Mouse (Mus musculus) midbrain, embryonic 11.5 days (tissue): ENCODE measurements around the gene Gm5849. TPM values are rescaled to one million over a fixed set of nuclear protein-coding genes. Genes with fewer than 3 reads are reported as not detected.
"Not testable (repeated sequence)": the region's sequence is repeated elsewhere in the genome, so short reads cannot be mapped to it uniquely, and the experiment has no call there.

Source experiments
- ATAC-seq: fragments of 200-750 bp; cut with Nextera tagmentation; 2 replicates; pipeline ENCODE4 v1.8.0; 2017; ENCODE audit warnings: moderate TSS enrichment, moderate library complexity; ENCODE audit not compliant: low FRiP score
- DNase-seq: peaks from one replicate; pipeline ENCODE4 v3.0.0; 2015; ENCODE audit warnings: low spot score; ENCODE audit errors: missing footprints
- H3K27ac ChIP-seq: fragments of 300-500 bp; sonication (generic); 2 replicates; pipeline ENCODE4 v1.5.1; 2014; ENCODE audit warnings: low read depth, low read length
- H3K27me3 ChIP-seq: fragments of 300-500 bp; sonication (generic); 2 replicates; pipeline ENCODE4 v1.6.1; 2014; ENCODE audit warnings: mild to moderate bottlenecking, low read length, moderate library complexity, mixed read lengths; ENCODE audit not compliant: control insufficient read depth, insufficient read depth
- H3K36me3 ChIP-seq: fragments of 300-500 bp; sonication (generic); 2 replicates; pipeline ENCODE4 v1.6.1; 2014; ENCODE audit warnings: mild to moderate bottlenecking, low read length, moderate library complexity, mixed read lengths; ENCODE audit not compliant: control insufficient read depth, insufficient read depth
- H3K4me1 ChIP-seq: fragments of 300-500 bp; sonication (generic); 2 replicates; pipeline ENCODE4 v1.6.1; 2014; ENCODE audit warnings: low read length; ENCODE audit not compliant: control insufficient read depth, insufficient read depth
- H3K4me2 ChIP-seq: fragments of 300-500 bp; sonication (generic); 2 replicates; pipeline ENCODE4 v1.6.1; 2014; ENCODE audit warnings: mild to moderate bottlenecking, moderate library complexity
- H3K4me3 ChIP-seq: fragments of 300-500 bp; sonication (generic); 2 replicates; pipeline ENCODE4 v1.5.1; 2014; ENCODE audit warnings: low read depth, low read length
- H3K9ac ChIP-seq: fragments of 300-500 bp; sonication (generic); 2 replicates; pipeline ENCODE4 v1.6.1; 2014; ENCODE audit warnings: low read length
- H3K9me3 ChIP-seq: fragments of 300-500 bp; sonication (generic); 2 replicates; pipeline ENCODE4 v1.6.1; 2016; ENCODE audit warnings: low read length; ENCODE audit not compliant: control insufficient read depth
- WGBS: fragments of 180-500 bp; shearing (Covaris S2); extraction: QIAGEN DNeasy Blood & Tissue Kit; methylation state at CpG from one replicate; pipeline ENCODE4 v1.1.7; 2014; 5-methylcytosine and 5-hydroxymethylcytosine counted together
- polyA plus RNA-seq: library from polyadenylated mRNA; unstranded; fragments of >200 nt; fragmentation: Nextera tagmentation; extraction: Ambion mirVana; gene quantifications from 2 replicates; pipeline ENCODE4 v1.2.1, GENCODE M21; 2014

The Gm5849 gene
- polyA plus RNA-seq = not detected in 2 replicates

DNA sequence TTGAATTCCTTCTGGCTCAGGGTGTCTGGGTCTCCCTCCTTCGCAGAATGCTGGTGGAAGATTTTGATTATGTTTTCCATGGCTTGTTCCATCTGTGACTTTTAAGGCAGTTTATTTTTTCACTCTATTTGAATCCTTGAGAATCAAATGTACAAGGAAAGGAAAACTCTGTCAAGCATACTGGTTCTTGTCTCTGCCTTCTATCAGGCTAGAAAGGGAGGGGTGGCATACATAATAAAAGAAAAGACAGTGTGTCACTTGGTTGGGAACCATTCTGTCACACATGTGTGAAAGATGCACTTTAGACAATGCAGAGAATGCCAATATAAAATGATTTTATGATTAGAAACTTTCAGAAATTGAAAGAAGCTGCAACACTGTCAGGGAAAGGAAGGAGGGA lies at the start of gene Gm5849:
Gm5849 (minus strand) TSS at position 101 of the 400 bp plus-strand sequence.
- H3K27me3 ChIP-seq, H3K4me1 ChIP-seq, H3K4me3 ChIP-seq, H3K4me2 ChIP-seq, DNase-seq, H3K9me3 ChIP-seq, H3K9ac ChIP-seq, H3K27ac ChIP-seq, H3K36me3 ChIP-seq, ATAC-seq: not testable (repeated sequence)
- 88% methylated on average over 1 of the region's 1 CpGs for WGBS

DNA sequence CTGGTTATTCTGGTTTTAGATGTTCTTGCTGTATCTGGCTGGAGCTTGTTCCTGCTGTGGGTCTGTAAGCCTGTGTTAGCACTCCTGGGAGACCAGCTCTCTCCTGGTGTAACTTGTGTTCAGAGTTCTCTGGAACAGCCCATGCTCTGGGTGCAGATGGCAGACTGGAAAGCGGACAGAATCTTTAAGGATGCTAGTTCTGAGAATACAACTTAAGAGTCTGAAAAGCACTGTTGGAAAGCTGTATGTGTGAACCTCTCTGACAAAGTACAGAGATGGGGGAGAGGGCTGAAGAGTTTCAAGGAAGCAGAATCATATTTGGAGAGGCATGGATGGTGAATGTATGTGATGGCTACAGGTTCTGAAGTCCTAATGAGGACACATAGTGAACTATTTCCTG lies 28.0 kb downstream of the Gm5849 start:
- whole genome bisulfite sequencing = 97% methylated on average over 1 of the region's 1 CpGs
- Histone ChIP-seq H3K4me2 (no peak overlapping the region), H3K4me1 (no peaks in the 10 kb centered on the region), H3K27me3 (no peaks in the 10 kb centered on the region), H3K4me3 (no peak overlapping the region), H3K27ac (no peak overlapping the region), H3K36me3 (no peaks in the 10 kb centered on the region), H3K9ac (no peak overlapping the region), H3K9me3 (no peaks in the 10 kb centered on the region)
- DNase-seq = no peak
- no peak for ATAC-seq

DNA sequence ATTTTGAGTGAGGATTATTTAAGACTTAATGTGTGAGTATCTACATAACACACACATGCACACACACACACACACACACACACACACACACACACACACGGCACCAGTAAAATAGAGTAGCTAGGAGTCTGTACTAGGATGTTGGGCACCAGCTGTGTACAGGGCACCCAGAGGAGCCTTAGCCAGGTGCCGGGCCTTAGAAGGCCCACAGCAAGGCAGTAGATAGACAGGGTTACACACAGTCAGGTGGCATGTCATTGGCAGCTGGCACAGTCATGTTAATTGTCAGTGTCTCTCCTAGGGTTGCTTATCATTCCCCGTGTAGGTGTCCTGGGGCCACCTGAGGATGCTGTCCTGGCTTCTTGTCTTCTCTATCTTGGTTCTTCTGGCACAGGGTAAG lies 51.1 kb downstream of the Gm5849 start, which contains the start of gene Pglyrp4:
Pglyrp4 (plus strand) TSS at position 301 of the 400 bp plus-strand sequence.
- H3K9me3 ChIP-seq = no peaks in the 10 kb centered on the region
- no peaks in the 10 kb centered on the region for H3K27me3 ChIP-seq
- no peak within 1 kb of the TSS for H3K4me3 ChIP-seq
- DNase-seq = no peak
- 87% methylated on average over 3 of the region's 3 CpGs for WGBS
- H3K4me2 ChIP-seq = no peak within 1 kb of the TSS
- H3K27ac ChIP-seq = no peak within 1 kb of the TSS
- no peak within 1 kb of the TSS for H3K9ac ChIP-seq
- ATAC-seq = no peak
- no peaks in the 10 kb centered on the region for H3K36me3 ChIP-seq
- H3K4me1 ChIP-seq = no peaks in the 10 kb centered on the region

Other genes with a start within 250 kb of the Gm5849 start
- gene S100a16, start 240.6 kb downstream of the Gm5849 start, polyA plus RNA-seq = 37.2 and 40.0 TPM in 2 replicates
- not detected in 2 replicates for gene S100a3, start 217.3 kb downstream of the Gm5849 start, polyA plus RNA-seq
- gene S100a2, start 187.6 kb downstream of the Gm5849 start, polyA plus RNA-seq = not detected in 2 replicates
- gene Gm42674, start 176.0 kb downstream of the Gm5849 start, polyA plus RNA-seq = not detected in 2 replicates
- 0.34 and 0.50 TPM in 2 replicates for gene S100a4, start 174.1 kb downstream of the Gm5849 start, polyA plus RNA-seq
- not detected in 2 replicates for gene S100a5, start 169.4 kb downstream of the Gm5849 start, polyA plus RNA-seq
- gene S100a6, start 165.0 kb downstream of the Gm5849 start, polyA plus RNA-seq = 24.5 and 25.1 TPM in 2 replicates
- gene S100a7a, start 123.9 kb downstream of the Gm5849 start, polyA plus RNA-seq = not detected in 2 replicates
- 2.0 and 2.8 TPM in 2 replicates for gene S100a8, start 108.9 kb downstream of the Gm5849 start, polyA plus RNA-seq
- gene S100a9, start 82.2 kb downstream of the Gm5849 start, polyA plus RNA-seq = 1.5 and 2.0 TPM in 2 replicates
- gene Pglyrp4, start 51.0 kb downstream of the Gm5849 start, polyA plus RNA-seq = not detected in 2 replicates